Mouse (Mus musculus): ENCODE results near the gene Kif5c. TPM values are rescaled to one million over a fixed set of nuclear protein-coding genes. Genes with fewer than 3 reads are reported as not detected.

Gene Kif5c
- polyA plus RNA-seq, 1 experiment, result not detected

GRCm38 (mm10) chr2:49788051-49788418 is 168.9 kb downstream of the Kif5c start:
- TF ChIP-seq POLR2A (IDR thresholded peaks at IDR 0.05; ENCODE audit: insufficient read depth, low read depth, low read length), result no peak
- no peak for TF ChIP-seq CTCF (IDR thresholded peaks at IDR 0.05; ENCODE audit: insufficient read depth, low read depth, low read length)
- Histone ChIP-seq H3K27ac (ENCODE audit: insufficient read depth, low read depth, low read length) (no peak overlapping the region), H3K4me3 (ENCODE audit: insufficient read depth, low read depth, low read length) (peak overlapping the region; percentile 55), H3K4me1 (ENCODE audit: control insufficient read depth, insufficient read depth, low read length) (peaks cover 13% of the 10 kb centered on the region)
- WGBS, result 5% methylated on average over 14 of the region's 14 CpGs

DNA sequence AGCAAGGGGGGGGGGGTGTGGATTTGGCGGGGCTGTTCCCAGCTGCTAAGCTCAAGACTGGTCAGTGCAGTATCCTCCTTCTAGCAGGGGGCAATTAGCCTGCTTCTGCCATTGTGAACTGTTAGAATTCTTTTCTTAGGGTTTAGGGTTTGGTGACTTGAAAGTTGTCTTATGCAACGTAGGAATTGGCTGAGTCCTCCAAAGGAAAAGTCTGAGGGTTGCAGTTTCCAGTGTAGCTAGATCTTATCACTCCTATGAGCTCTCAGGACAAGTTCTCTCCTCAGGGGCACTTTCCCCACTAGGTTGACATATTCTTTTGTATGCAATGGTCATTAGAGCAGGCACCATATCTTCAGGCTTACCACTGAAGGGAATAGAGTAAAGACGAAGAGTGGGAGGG is 169.5 kb downstream of the Kif5c start:
- Histone ChIP-seq H3K4me1 (ENCODE audit: control insufficient read depth, insufficient read depth, low read length) (peaks cover 13% of the 10 kb centered on the region), H3K27ac (ENCODE audit: insufficient read depth, low read depth, low read length) (no peak overlapping the region), H3K4me3 (ENCODE audit: insufficient read depth, low read depth, low read length) (no peak overlapping the region)
- WGBS, result 43% methylated on average over 3 of the region's 3 CpGs
- TF ChIP-seq POLR2A (IDR thresholded peaks at IDR 0.05; ENCODE audit: insufficient read depth, low read depth, low read length) (no peak), CTCF (IDR thresholded peaks at IDR 0.05; ENCODE audit: insufficient read depth, low read depth, low read length) (no peak)

DNA sequence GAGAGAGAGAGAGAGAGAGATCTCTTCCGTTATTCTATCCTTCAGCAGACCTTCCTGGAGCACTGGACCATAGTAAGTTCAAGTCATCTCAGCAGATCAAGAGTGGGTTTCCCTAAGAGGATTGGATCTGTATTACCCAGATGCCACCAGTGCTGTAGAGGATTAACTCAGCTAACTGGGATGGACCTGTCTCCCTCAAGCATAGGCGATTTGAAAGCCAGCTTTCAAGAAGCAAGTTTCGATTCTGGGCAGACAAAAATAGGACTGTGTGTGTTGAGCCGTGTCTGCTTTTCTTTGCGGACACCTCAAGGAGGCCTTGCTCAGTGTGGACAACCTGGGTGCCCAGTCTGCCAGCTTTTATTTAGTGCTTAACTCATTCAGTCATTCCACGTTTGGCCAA is 170.0 kb downstream of the Kif5c start:
- Histone ChIP-seq H3K4me1 (ENCODE audit: control insufficient read depth, insufficient read depth, low read length) (peaks cover 13% of the 10 kb centered on the region), H3K27ac (ENCODE audit: insufficient read depth, low read depth, low read length) (no peak overlapping the region), H3K4me3 (ENCODE audit: insufficient read depth, low read depth, low read length) (no peak overlapping the region)
- WGBS, result 83% methylated on average over 6 of the region's 6 CpGs
- no peak for TF ChIP-seq POLR2A (IDR thresholded peaks at IDR 0.05; ENCODE audit: insufficient read depth, low read depth, low read length)
- no peak for TF ChIP-seq CTCF (IDR thresholded peaks at IDR 0.05; ENCODE audit: insufficient read depth, low read depth, low read length)

GRCm38 (mm10) chr2:49789504-49789903 is 170.4 kb downstream of the Kif5c start:
- Histone ChIP-seq H3K4me1 (ENCODE audit: control insufficient read depth, insufficient read depth, low read length) (peaks cover 13% of the 10 kb centered on the region), H3K27ac (ENCODE audit: insufficient read depth, low read depth, low read length) (no peak overlapping the region), H3K4me3 (ENCODE audit: insufficient read depth, low read depth, low read length) (no peak overlapping the region)
- 85% methylated on average over 5 of the region's 5 CpGs for WGBS
- TF ChIP-seq POLR2A (IDR thresholded peaks at IDR 0.05; ENCODE audit: insufficient read depth, low read depth, low read length) (no peak), CTCF (IDR thresholded peaks at IDR 0.05; ENCODE audit: insufficient read depth, low read depth, low read length) (no peak)

GRCm38 (mm10) chr2:49797444-49798143 is 178.5 kb downstream of the Kif5c start:
- no peak overlapping the region for H3K27ac ChIP-seq (ENCODE audit: insufficient read depth, low read depth, low read length)
- TF ChIP-seq POLR2A (IDR thresholded peaks at IDR 0.05; ENCODE audit: insufficient read depth, low read depth, low read length), result no peak
- TF ChIP-seq CTCF (IDR thresholded peaks at IDR 0.05; ENCODE audit: insufficient read depth, low read depth, low read length), result no peak
- H3K4me1 ChIP-seq (ENCODE audit: control insufficient read depth, insufficient read depth, low read length), result no peaks in the 10 kb centered on the region
- WGBS, result 74% methylated on average over 14 of the region's 14 CpGs
- no peak overlapping the region for H3K4me3 ChIP-seq (ENCODE audit: insufficient read depth, low read depth, low read length)

- Histone ChIP-seq H3K4me3 (ENCODE audit: insufficient read depth, low read depth, low read length) (no peak overlapping the region), H3K27ac (ENCODE audit: insufficient read depth, low read depth, low read length) (no peak overlapping the region), H3K4me1 (ENCODE audit: control insufficient read depth, insufficient read depth, low read length) (0 out of 2 replicates have a peak, but pooled peaks cover 3% of the 10 kb centered on the region)
- 95% methylated on average over 8 of the region's 8 CpGs for WGBS
- TF ChIP-seq POLR2A (IDR thresholded peaks at IDR 0.05; ENCODE audit: insufficient read depth, low read depth, low read length), result no peak
- no peak for TF ChIP-seq CTCF (IDR thresholded peaks at IDR 0.05; ENCODE audit: insufficient read depth, low read depth, low read length)
Observed at GRCm38 (mm10) chr2:49804448-49804847, 185.3 kb downstream of the Kif5c start.

DNA sequence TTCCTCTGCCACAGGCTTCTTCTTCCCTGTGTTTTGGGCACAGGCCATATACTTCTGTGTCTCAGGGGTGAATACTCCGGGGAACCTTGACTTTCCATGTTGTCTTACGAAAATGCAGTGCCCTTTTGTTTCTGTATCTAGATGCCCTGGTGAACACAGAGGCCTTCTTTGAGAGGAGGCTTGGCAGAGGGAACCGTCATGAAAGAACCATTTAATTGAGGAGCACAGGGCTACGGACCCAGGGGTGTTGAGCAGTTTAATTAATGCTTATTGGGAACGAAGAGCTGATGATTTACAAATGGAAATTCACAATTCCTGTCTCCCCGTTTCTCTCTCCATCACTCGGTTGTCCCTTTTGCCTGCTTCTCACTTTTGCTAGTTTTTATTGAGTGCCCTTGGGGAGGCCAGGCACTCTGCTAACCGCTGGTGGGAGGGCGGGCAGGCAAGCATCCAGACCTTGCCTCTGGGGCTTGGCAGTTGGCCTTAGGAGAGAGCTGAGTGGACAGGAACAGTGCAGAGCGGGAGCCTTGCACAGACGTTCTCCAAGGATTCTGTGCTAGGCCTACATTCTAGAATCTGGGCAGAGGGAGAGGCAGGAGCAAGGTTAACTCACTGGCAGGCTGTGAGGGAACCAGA is 186.8 kb downstream of the Kif5c start:
- no peak for TF ChIP-seq POLR2A (IDR thresholded peaks at IDR 0.05; ENCODE audit: insufficient read depth, low read depth, low read length)
- no peak for TF ChIP-seq CTCF (IDR thresholded peaks at IDR 0.05; ENCODE audit: insufficient read depth, low read depth, low read length)
- 0 out of 2 replicates have a peak, but pooled peaks cover 3% of the 10 kb centered on the region for H3K4me1 ChIP-seq (ENCODE audit: control insufficient read depth, insufficient read depth, low read length)
- peak overlapping the region; percentile 18; the same call in 1 of the 2 replicates for H3K27ac ChIP-seq (ENCODE audit: insufficient read depth, low read depth, low read length)
- WGBS, result 66% methylated on average over 11 of the region's 11 CpGs
- no peak overlapping the region for H3K4me3 ChIP-seq (ENCODE audit: insufficient read depth, low read depth, low read length)

GRCm38 (mm10) chr2:49809496-49809895 is 190.4 kb downstream of the Kif5c start:
- Histone ChIP-seq H3K4me3 (ENCODE audit: insufficient read depth, low read depth, low read length) (no peak overlapping the region), H3K27ac (ENCODE audit: insufficient read depth, low read depth, low read length) (no peak overlapping the region), H3K4me1 (ENCODE audit: control insufficient read depth, insufficient read depth, low read length) (peaks cover 7% of the 10 kb centered on the region; the same call in 1 of the 2 replicates)
- no peak for TF ChIP-seq POLR2A (IDR thresholded peaks at IDR 0.05; ENCODE audit: insufficient read depth, low read depth, low read length)
- TF ChIP-seq CTCF (IDR thresholded peaks at IDR 0.05; ENCODE audit: insufficient read depth, low read depth, low read length), result no peak
- WGBS, result 90% methylated on average over 6 of the region's 6 CpGs

DNA sequence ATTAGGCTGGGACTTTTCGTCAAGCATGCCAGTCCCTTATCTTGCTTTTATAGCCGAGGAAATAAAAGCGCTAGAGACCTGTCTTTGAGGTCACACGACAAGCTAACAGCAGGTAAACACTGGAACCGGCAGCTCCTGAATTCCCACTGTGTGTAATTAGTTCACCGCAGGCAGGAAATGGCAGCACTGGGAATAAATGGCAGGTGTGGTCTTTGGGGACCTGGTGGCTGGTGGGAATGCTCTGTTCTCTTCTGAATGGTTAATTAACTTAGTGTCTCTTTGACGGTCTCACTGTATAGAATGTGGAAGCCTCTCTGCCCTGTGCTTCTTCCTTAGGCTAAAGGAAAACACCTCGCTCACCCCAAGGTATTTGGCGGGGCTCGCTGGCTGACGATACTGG is 192.3 kb downstream of the Kif5c start:
- 56% methylated on average over 11 of the region's 11 CpGs for WGBS
- TF ChIP-seq POLR2A (IDR thresholded peaks at IDR 0.05; ENCODE audit: insufficient read depth, low read depth, low read length) (no peak), CTCF (IDR thresholded peaks at IDR 0.05; ENCODE audit: insufficient read depth, low read depth, low read length) (no peak)
- H3K27ac ChIP-seq (ENCODE audit: insufficient read depth, low read depth, low read length), result no peak overlapping the region
- no peak overlapping the region for H3K4me3 ChIP-seq (ENCODE audit: insufficient read depth, low read depth, low read length)
- peaks cover 3% of the 10 kb centered on the region; the same call in 1 of the 2 replicates for H3K4me1 ChIP-seq (ENCODE audit: control insufficient read depth, insufficient read depth, low read length)

Measured in olfactory bulb, adult 2 months (tissue).